Mouse (Mus musculus) embryonic facial prominence, embryonic 15.5 days (tissue): ENCODE measurements around the gene Cracr2a. TPM values are rescaled to one million over a fixed set of nuclear protein-coding genes. Genes with fewer than 3 reads are reported as not detected.

Experiments
- ATAC-seq: fragments of 200-750 bp; cut with Nextera tagmentation; 2 replicates; pipeline ENCODE4 v1.8.0; 2017; ENCODE audit warnings: low read depth, moderate TSS enrichment; ENCODE audit not compliant: insufficient number of reproducible peaks, low FRiP score, low TSS enrichment
- H3K27ac ChIP-seq: fragments of 300-500 bp; sonication (generic); replicated peaks from 2 replicates; pipeline ENCODE4 v1.5.1; 2015; ENCODE audit warnings: mild to moderate bottlenecking, inconsistent platforms
- H3K27me3 ChIP-seq: fragments of 300-500 bp; sonication (generic); 2 replicates; pipeline ENCODE4 v1.6.1; 2015; ENCODE audit warnings: inconsistent platforms
- H3K36me3 ChIP-seq: fragments of 300-500 bp; sonication (generic); 2 replicates; pipeline ENCODE4 v1.6.1; 2015; ENCODE audit warnings: mild to moderate bottlenecking, inconsistent platforms
- H3K4me1 ChIP-seq: fragments of 300-500 bp; sonication (generic); 2 replicates; pipeline ENCODE4 v1.6.1; 2015; ENCODE audit warnings: inconsistent platforms
- H3K4me2 ChIP-seq: fragments of 300-500 bp; sonication (generic); replicated peaks from 2 replicates; pipeline ENCODE4 v1.6.1; 2015; ENCODE audit warnings: mild to moderate bottlenecking, inconsistent platforms
- H3K4me3 ChIP-seq: fragments of 300-500 bp; sonication (generic); replicated peaks from 2 replicates; pipeline ENCODE4 v1.5.1; 2015; ENCODE audit warnings: mild to moderate bottlenecking, inconsistent platforms
- H3K9ac ChIP-seq: fragments of 300-500 bp; sonication (generic); 2 replicates; pipeline ENCODE4 v1.6.1; 2015; ENCODE audit warnings: inconsistent platforms
- H3K9me3 ChIP-seq: fragments of 300-500 bp; sonication (generic); replicated peaks from 2 replicates; pipeline ENCODE4 v1.6.1; 2016; ENCODE audit warnings: inconsistent platforms
- whole genome bisulfite sequencing: fragments of 180-500 bp; shearing (Covaris S2); methylation state at CpG from one replicate; pipeline ENCODE4 v1.1.7; 2015; 5-methylcytosine and 5-hydroxymethylcytosine counted together
- polyA plus RNA-seq: library from polyadenylated mRNA; unstranded; fragments of >200 nt; fragmentation: Nextera tagmentation; extraction: Ambion mirVana; gene quantifications from 2 replicates; pipeline ENCODE4 v1.2.1, GENCODE M21; 2015

Cracr2a gene
- polyA plus RNA-seq, 1 experiment from 2014 or later, result 1.6 TPM

- Histone ChIP-seq H3K4me2 (no peak overlapping the region), H3K9ac (no peak overlapping the region), H3K27me3 (no peaks in the 10 kb centered on the region; the same call in 1 of the 2 replicates), H3K27ac (no peak overlapping the region), H3K4me3 (no peak overlapping the region), H3K4me1 (no peaks in the 10 kb centered on the region), H3K9me3 (no peaks in the 10 kb centered on the region), H3K36me3 (no peaks in the 10 kb centered on the region)
- ATAC-seq, result no peak
- 92% methylated on average over 4 of the region's 4 CpGs for WGBS
These were observed 108.9 kb downstream of the Cracr2a start for GRCm38 (mm10) chr6:127670031-127670430.

DNA sequence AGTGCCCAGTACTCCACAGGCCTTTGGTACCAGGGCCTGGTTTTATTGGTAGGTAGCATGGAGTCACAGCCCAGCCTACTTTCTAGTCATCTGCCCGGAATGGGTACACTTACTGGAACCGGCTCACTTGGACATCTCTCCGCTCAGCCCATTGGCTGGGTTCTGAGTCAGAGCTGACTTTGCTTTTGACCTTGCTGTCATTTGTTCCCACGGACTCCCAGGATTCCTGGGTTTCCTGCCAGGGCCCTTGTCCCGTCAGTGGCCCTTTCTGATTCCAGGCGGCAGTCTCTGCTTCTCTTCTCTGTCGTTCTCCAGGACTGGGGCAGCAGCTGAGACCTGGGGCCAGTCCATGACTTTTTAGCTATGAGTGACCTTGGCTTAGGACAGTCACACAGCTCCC, 110.9 kb downstream of the Cracr2a start:
- Histone ChIP-seq H3K9me3 (no peaks in the 10 kb centered on the region), H3K27me3 (no peaks in the 10 kb centered on the region), H3K4me1 (no peaks in the 10 kb centered on the region), H3K4me3 (no peak overlapping the region), H3K9ac (no peak overlapping the region), H3K36me3 (no peaks in the 10 kb centered on the region), H3K4me2 (no peak overlapping the region), H3K27ac (no peak overlapping the region)
- ATAC-seq, result no peak
- WGBS, result 83% methylated on average over 7 of the region's 7 CpGs

- Histone ChIP-seq H3K4me3 (no peak overlapping the region), H3K4me1 (no peaks in the 10 kb centered on the region; the same call in 1 of the 2 replicates), H3K27ac (no peak overlapping the region), H3K36me3 (no peaks in the 10 kb centered on the region), H3K27me3 (no peaks in the 10 kb centered on the region), H3K4me2 (no peak overlapping the region), H3K9ac (no peak overlapping the region), H3K9me3 (no peaks in the 10 kb centered on the region)
- 81% methylated on average over 11 of the region's 11 CpGs for WGBS
- no peak for ATAC-seq
These were observed 115.7 kb downstream of the Cracr2a start for GRCm38 (mm10) chr6:127676866-127677265.

DNA sequence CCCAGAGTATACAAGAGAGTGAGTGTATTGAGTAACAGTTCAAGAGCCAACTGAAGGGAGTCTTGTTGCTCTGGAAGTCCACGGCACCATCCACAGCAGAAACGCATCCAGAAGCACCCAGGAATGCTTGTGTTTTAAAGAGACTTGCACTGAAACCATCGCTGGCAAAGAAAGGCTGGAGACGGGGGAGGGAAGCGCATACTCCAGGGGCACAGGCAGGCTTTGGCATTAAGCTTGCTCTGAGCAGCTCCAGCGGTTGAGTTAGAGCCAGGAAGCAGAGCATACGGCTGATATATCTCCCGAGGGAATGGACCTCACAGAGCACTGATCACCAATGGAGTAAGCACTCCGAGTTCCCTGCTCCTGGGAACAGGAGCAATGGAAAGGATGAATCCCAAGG, 117.2 kb downstream of the Cracr2a start:
- ATAC-seq, result no peak
- H3K9me3 ChIP-seq, result no peaks in the 10 kb centered on the region
- 60% methylated on average over 9 of the region's 9 CpGs for WGBS

GRCm38 (mm10) chr6:127678998-127679397, 117.9 kb downstream of the Cracr2a start:
- Histone ChIP-seq H3K4me1 (no peaks in the 10 kb centered on the region; the same call in 1 of the 2 replicates), H3K9ac (no peak overlapping the region), H3K4me3 (no peak overlapping the region), H3K36me3 (no peaks in the 10 kb centered on the region), H3K9me3 (no peaks in the 10 kb centered on the region), H3K4me2 (no peak overlapping the region), H3K27ac (no peak overlapping the region), H3K27me3 (no peaks in the 10 kb centered on the region)
- no peak for ATAC-seq
- 76% methylated on average over 3 of the region's 3 CpGs for WGBS

More for the DNA sequence above, 117.2 kb downstream of the Cracr2a start:
- H3K9ac ChIP-seq, result no peak overlapping the region
- H3K4me1 ChIP-seq, result no peaks in the 10 kb centered on the region; the same call in 1 of the 2 replicates
- H3K27me3 ChIP-seq, result no peaks in the 10 kb centered on the region
- no peak overlapping the region for H3K27ac ChIP-seq
- H3K36me3 ChIP-seq, result no peaks in the 10 kb centered on the region
- no peak overlapping the region for H3K4me2 ChIP-seq
- H3K4me3 ChIP-seq, result no peak overlapping the region

DNA sequence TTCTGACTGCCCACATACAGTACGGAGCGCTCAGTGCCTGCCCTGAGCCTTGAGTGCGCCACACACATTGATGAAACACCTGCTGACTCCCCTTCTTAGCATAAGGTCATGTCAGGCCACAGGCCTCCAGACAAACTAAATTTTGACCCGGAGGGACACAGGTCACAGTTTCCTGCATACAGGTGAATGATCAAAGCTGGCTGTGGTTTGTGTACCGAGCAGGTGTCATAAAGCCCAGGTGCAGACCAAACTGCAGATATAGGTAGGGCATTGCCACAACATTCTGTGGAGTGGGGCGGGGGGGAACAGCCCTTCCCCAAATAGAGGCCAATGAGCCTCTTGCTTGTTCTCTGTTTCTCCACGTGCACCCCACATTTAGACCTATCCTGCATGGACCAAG, 119.6 kb downstream of the Cracr2a start:
- no peaks in the 10 kb centered on the region for H3K36me3 ChIP-seq
- WGBS, result 88% methylated on average over 7 of the region's 7 CpGs
- H3K27ac ChIP-seq, result no peak overlapping the region
- H3K4me1 ChIP-seq, result no peaks in the 10 kb centered on the region; the same call in 1 of the 2 replicates
- H3K27me3 ChIP-seq, result no peaks in the 10 kb centered on the region
- no peak overlapping the region for H3K9ac ChIP-seq
- H3K4me2 ChIP-seq, result no peak overlapping the region
- no peaks in the 10 kb centered on the region for H3K9me3 ChIP-seq
- no peak for ATAC-seq
- no peak overlapping the region for H3K4me3 ChIP-seq

DNA sequence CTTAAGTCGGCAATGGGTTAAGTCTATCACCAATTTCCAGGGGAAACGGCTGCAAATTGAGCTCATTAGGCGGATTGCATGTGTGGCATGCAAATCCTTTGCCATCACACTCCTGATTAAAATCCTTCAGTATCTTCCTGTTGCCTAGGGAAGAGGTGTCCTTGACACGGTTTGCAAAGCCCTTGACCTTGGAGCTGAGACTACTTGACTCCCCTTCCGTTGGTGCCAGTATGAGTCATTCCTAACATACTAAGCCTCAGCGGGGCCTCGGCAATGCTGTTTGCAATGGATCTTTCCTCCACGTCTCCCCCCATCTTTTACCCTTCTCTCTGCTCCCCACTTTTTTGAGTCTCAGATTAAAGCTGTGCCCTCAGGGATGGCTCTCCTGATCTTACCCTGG, 122.4 kb downstream of the Cracr2a start:
- no peak overlapping the region for H3K4me2 ChIP-seq

DNA sequence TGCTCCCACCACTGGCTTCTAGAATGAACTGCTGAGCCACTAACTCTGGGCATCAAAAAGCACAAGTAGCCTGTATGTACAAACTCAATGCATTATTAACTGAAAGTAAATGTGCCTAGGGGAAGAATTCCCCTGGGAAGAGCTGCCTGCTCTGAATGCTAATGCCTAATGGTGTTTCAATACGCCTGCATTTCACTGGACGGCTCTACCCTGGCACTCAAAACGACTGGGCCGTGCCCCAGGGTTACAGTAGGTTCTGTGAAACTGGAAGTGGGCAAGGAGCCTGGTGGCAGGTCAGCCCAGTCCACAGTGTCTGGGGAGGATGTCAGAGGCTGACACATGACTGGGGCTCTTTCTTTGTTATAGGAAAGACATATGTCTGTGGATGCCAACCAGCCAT, 123.8 kb downstream of the Cracr2a start:
- H3K4me3 ChIP-seq, result no peak overlapping the region
- WGBS, result 70% methylated on average over 4 of the region's 4 CpGs
- ATAC-seq, result no peak

More for the DNA sequence above, 122.4 kb downstream of the Cracr2a start:
- ATAC-seq, result no peak
- H3K36me3 ChIP-seq, result no peaks in the 10 kb centered on the region
- no peak overlapping the region for H3K27ac ChIP-seq
- H3K27me3 ChIP-seq, result no peaks in the 10 kb centered on the region
- no peaks in the 10 kb centered on the region for H3K4me1 ChIP-seq
- no peak overlapping the region for H3K9ac ChIP-seq
- WGBS, result 58% methylated on average over 8 of the region's 8 CpGs
- H3K4me3 ChIP-seq, result no peak overlapping the region
- no peaks in the 10 kb centered on the region for H3K9me3 ChIP-seq

DNA sequence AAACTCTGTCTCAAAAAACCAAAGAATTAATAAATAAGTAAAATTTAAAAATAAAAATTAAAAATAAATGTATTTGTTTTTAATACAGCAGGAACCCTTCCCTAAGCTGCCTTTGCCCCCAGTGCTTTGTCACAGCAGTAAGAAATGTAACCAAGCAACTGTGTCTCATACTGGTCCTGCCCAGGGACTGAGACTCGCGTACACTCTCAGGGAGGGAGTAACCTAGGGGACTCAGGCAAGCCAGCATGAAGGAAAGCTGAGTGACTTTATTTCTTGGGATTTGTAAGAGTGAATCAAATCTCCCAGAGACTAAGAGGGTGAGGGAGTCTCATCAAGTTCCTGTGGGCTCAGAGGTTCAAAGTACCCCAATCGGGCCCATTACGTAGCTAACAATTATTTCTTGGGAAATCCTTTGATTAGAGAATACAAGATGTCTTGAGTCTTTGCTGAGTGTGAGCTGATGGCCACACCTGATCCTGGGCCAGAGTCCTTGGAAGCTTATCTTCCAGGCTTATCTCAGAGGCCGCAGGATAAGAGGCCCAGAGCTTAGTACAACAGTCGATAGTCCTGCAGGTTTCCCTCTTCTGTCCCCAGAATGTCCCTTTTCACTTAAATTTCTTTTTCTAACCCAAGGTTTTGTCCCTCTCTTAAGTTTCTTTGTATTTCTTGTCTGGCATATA, 126.2 kb downstream of the Cracr2a start:
- Histone ChIP-seq H3K9me3 (no peaks in the 10 kb centered on the region), H3K4me3 (no peak overlapping the region), H3K4me1 (peaks cover 7% of the 10 kb centered on the region), H3K4me2 (no peak overlapping the region), H3K36me3 (no peaks in the 10 kb centered on the region), H3K27me3 (no peaks in the 10 kb centered on the region), H3K9ac (no peak overlapping the region), H3K27ac (no peak overlapping the region)
- 83% methylated on average over 6 of the region's 6 CpGs for WGBS
- no peak for ATAC-seq

More for the DNA sequence above, 123.8 kb downstream of the Cracr2a start:
- Histone ChIP-seq H3K27me3 (no peaks in the 10 kb centered on the region), H3K4me1 (peaks cover 7% of the 10 kb centered on the region), H3K4me2 (no peak overlapping the region), H3K9ac (no peak overlapping the region), H3K9me3 (no peaks in the 10 kb centered on the region), H3K36me3 (no peaks in the 10 kb centered on the region), H3K27ac (no peak overlapping the region)

- no peak for ATAC-seq
- 44% methylated on average over 7 of the region's 7 CpGs for WGBS
- H3K27me3 ChIP-seq, result no peaks in the 10 kb centered on the region
- H3K27ac ChIP-seq, result no peak overlapping the region
- no peak overlapping the region for H3K4me3 ChIP-seq
- peaks cover 7% of the 10 kb centered on the region for H3K4me1 ChIP-seq
- H3K9ac ChIP-seq, result no peak overlapping the region
- no peaks in the 10 kb centered on the region for H3K36me3 ChIP-seq
- no peak overlapping the region for H3K4me2 ChIP-seq
- no peaks in the 10 kb centered on the region for H3K9me3 ChIP-seq
These were observed 131.2 kb downstream of the Cracr2a start for GRCm38 (mm10) chr6:127692298-127692697.

- no peak for ATAC-seq
- Histone ChIP-seq H3K27ac (no peak overlapping the region), H3K9me3 (no peaks in the 10 kb centered on the region), H3K9ac (no peak overlapping the region), H3K4me3 (no peak overlapping the region), H3K4me2 (no peak overlapping the region), H3K4me1 (peaks cover 9% of the 10 kb centered on the region), H3K36me3 (no peaks in the 10 kb centered on the region), H3K27me3 (no peaks in the 10 kb centered on the region)
- WGBS, result 70% methylated on average over 7 of the region's 7 CpGs
These were observed 132.5 kb downstream of the Cracr2a start for GRCm38 (mm10) chr6:127693681-127694080.
